Mouse (Mus musculus) forebrain, embryonic 11.5 days (tissue): ENCODE measurements around the gene Nicn1. TPM values are rescaled to one million over a fixed set of nuclear protein-coding genes. Genes with fewer than 3 reads are reported as not detected.
A peak's percentile ranks its signal among the peaks of the same experiment; 100 is the strongest.

Source experiments
- ATAC-seq: fragments of 200-750 bp; cut with Nextera tagmentation; replicated peaks from 2 replicates; pipeline ENCODE4 v1.8.0; 2017; ENCODE audit warnings: moderate TSS enrichment; ENCODE audit not compliant: low FRiP score
- DNase-seq: peaks from one replicate; pipeline ENCODE4 v3.0.0-alpha.2; 2017; ENCODE audit warnings: low spot score
- H3K27ac ChIP-seq: fragments of 300-500 bp; sonication (generic); 2 replicates; pipeline ENCODE4 v1.5.1; 2014; ENCODE audit warnings: low read depth, low read length
- H3K27me3 ChIP-seq: fragments of 300-500 bp; sonication (generic); 2 replicates; pipeline ENCODE4 v1.6.1; 2014; ENCODE audit warnings: mild to moderate bottlenecking, low read length, mixed read lengths; ENCODE audit not compliant: control insufficient read depth, insufficient read depth
- H3K36me3 ChIP-seq: fragments of 300-500 bp; sonication (generic); 2 replicates; pipeline ENCODE4 v1.6.1; 2014; ENCODE audit warnings: mild to moderate bottlenecking, low read length, moderate library complexity, mixed read lengths; ENCODE audit not compliant: control insufficient read depth, insufficient read depth
- H3K4me1 ChIP-seq: fragments of 300-500 bp; sonication (generic); replicated peaks from 2 replicates; pipeline ENCODE4 v1.6.1; 2014; ENCODE audit warnings: low read length, mixed read lengths; ENCODE audit not compliant: control insufficient read depth, insufficient read depth
- H3K4me2 ChIP-seq: fragments of 300-500 bp; sonication (generic); 2 replicates; pipeline ENCODE4 v1.6.1; 2014; ENCODE audit warnings: low read depth, mild to moderate bottlenecking, low read length, moderate library complexity, mixed read lengths; ENCODE audit not compliant: severe bottlenecking
- H3K4me3 ChIP-seq: fragments of 300-500 bp; sonication (generic); 2 replicates; pipeline ENCODE4 v1.5.1; 2014; ENCODE audit warnings: low read depth, low read length
- H3K9ac ChIP-seq: fragments of 300-500 bp; sonication (generic); 2 replicates; pipeline ENCODE4 v1.6.1; 2014; ENCODE audit warnings: low read length
- H3K9me3 ChIP-seq: fragments of 300-500 bp; sonication (generic); 2 replicates; pipeline ENCODE4 v1.6.1; 2016; ENCODE audit warnings: low read length, mixed read lengths; ENCODE audit not compliant: control insufficient read depth
- WGBS: fragments of 180-500 bp; shearing (Covaris S2); extraction: QIAGEN DNeasy Blood & Tissue Kit; methylation state at CpG from one replicate; pipeline ENCODE4 v1.1.7; 2014; 5-methylcytosine and 5-hydroxymethylcytosine counted together
- polyA plus RNA-seq: library from polyadenylated mRNA; unstranded; fragments of >200 nt; fragmentation: Nextera tagmentation; extraction: Ambion mirVana; gene quantifications from 2 replicates; pipeline ENCODE4 v1.2.1, GENCODE M21; 2014

Gene Nicn1
- 46.8 and 61.8 TPM in 2 replicates for polyA plus RNA-seq

DNA sequence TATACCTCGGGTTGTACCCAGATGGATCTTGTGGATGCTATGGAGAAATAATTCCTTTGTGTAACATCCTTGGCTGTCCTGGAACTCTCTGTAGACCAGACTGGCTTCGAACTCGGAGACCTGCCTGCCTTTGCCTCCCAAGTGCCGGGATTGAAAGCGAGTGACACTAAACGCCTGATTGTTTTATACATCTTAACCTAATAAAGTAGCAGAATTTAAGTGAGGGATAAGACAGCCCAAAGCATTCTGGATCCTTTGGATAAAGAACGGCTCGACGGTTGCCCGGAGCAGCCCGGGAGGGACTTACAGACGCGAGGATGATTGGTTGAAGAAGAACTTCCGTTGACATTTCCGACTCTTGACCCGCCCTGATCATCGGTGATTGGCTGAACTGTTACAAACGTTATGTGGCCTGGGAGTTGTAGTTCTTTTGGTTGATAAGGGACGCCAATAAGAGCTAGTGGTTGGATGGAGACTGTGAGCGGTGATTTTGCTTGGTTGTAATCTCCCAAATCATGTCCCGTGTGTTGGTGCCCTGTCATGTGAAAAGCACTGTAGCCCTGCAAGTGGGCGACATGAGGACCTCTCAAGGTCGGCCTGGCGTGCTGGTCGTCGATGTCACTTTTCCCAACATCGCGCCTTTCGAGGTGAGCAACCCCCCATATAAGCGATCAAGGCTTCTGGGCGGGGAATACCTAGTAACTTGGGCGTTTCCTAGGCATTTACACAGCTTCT, at the start of gene Nicn1:
Gene Nicn1, plus strand, starts transcription at position 414 of the 735 bp plus-strand sequence.
- H3K4me1 ChIP-seq = peaks cover 4% of the 10 kb centered on the region; the same call in 1 of the 2 replicates
- DNase-seq = peak; percentile 89
- no peaks in the 10 kb centered on the region for H3K36me3 ChIP-seq
- peak; percentile 96 for ATAC-seq
- H3K27me3 ChIP-seq = no peaks in the 10 kb centered on the region
- WGBS = under 1% methylated on average over 32 of the region's 32 CpGs
- H3K9ac ChIP-seq = peak within 1 kb of the TSS; percentile 66
- peak within 1 kb of the TSS; percentile 45 for H3K4me3 ChIP-seq
- no peaks in the 10 kb centered on the region for H3K9me3 ChIP-seq
- peak within 1 kb of the TSS; percentile 81; the same call in 1 of the 2 replicates for H3K27ac ChIP-seq
- peak within 1 kb of the TSS; percentile 62 for H3K4me2 ChIP-seq

GRCm38 (mm10) chr9:108244540-108244939, 45.7 kb upstream of the Nicn1 start:
- WGBS = 96% methylated on average over 3 of the region's 3 CpGs
- DNase-seq (no peak), ATAC-seq (no peak)
- Histone ChIP-seq H3K36me3 (no peaks in the 10 kb centered on the region; the same call in 1 of the 2 replicates), H3K9ac (no peak overlapping the region), H3K27me3 (no peaks in the 10 kb centered on the region), H3K4me1 (no peaks in the 10 kb centered on the region), H3K9me3 (no peaks in the 10 kb centered on the region), H3K4me2 (no peak overlapping the region), H3K27ac (no peak overlapping the region), H3K4me3 (no peak overlapping the region)

DNA sequence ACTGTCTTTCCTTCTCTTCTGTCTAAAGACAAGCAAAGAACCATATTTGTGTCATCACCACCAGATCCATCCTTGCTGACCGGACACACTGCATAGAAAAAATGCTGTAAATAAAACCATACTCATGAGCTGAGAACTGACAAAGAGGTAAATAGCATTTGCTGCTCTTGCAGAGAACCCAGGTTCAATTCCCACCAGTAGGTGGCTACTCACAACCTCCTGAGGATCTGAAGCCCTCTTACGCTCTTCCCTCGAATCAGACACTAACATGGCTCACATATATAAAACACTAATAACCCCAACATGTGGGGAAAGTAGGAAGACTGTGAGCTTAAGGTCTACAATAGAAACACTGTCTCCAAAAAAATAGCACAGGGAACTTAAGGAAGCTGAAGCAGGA, 45.2 kb upstream of the Nicn1 start:
- DNase-seq (no peak), ATAC-seq (no peak)
- Histone ChIP-seq H3K9me3 (no peaks in the 10 kb centered on the region), H3K9ac (no peak overlapping the region), H3K4me3 (no peak overlapping the region), H3K4me1 (no peaks in the 10 kb centered on the region), H3K36me3 (no peaks in the 10 kb centered on the region; the same call in 1 of the 2 replicates), H3K27ac (no peak overlapping the region), H3K4me2 (no peak overlapping the region), H3K27me3 (no peaks in the 10 kb centered on the region)
- 88% methylated on average over 3 of the region's 3 CpGs for WGBS

DNA sequence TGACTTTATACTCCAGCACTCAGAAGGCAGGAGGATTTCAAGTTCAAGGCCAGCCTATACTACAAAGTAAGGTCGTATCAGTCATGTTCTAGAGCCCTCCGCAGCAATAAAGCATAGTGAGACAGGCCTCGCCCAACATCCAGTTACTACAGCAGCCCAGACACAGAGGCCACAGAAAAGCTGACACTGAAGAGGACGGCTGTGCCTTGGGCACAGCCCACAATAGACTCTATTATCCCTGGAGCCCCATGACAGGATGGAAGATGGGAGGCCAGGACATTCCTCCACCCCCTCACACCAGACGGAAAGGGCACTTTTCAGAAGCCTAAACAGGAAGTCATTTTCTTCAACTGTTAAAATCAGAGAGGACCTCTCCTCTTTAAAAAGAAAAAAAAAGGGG, 41.3 kb upstream of the Nicn1 start:
- H3K9me3 ChIP-seq = no peaks in the 10 kb centered on the region
- no peak overlapping the region for H3K4me3 ChIP-seq
- no peak for DNase-seq
- no peak overlapping the region for H3K9ac ChIP-seq
- no peaks in the 10 kb centered on the region for H3K4me1 ChIP-seq
- WGBS = 71% methylated on average over 5 of the region's 5 CpGs
- no peaks in the 10 kb centered on the region; the same call in 1 of the 2 replicates for H3K36me3 ChIP-seq
- H3K4me2 ChIP-seq = no peak overlapping the region
- no peaks in the 10 kb centered on the region for H3K27me3 ChIP-seq
- no peak overlapping the region for H3K27ac ChIP-seq
- no peak for ATAC-seq

DNA sequence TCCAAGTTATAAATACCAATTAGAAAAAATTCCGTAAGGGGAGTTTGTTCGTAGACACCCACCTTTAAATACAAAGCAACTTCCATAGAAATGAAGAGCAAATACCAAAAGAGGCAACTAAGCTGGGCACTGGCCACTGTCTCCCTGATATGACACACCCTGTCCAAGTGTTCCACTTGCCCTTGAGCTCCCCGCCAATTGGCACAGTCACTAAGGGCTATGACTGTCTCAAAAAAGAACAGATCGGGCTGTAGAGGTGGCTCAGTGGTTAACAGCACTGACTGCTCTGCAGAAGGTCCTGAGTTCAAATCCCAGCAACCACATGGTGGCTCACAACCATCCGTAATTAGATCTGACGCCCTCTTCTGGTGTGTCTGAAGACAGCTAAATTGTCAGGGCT, 38.4 kb upstream of the Nicn1 start:
- H3K4me2 ChIP-seq = no peak overlapping the region
- WGBS = 95% methylated on average over 6 of the region's 6 CpGs
- H3K9ac ChIP-seq = no peak overlapping the region
- no peak overlapping the region for H3K27ac ChIP-seq
- H3K4me3 ChIP-seq = no peak overlapping the region
- no peaks in the 10 kb centered on the region for H3K27me3 ChIP-seq
- H3K36me3 ChIP-seq = no peaks in the 10 kb centered on the region
- DNase-seq (no peak), ATAC-seq (no peak)
- no peaks in the 10 kb centered on the region for H3K4me1 ChIP-seq
- no peaks in the 10 kb centered on the region for H3K9me3 ChIP-seq

- Histone ChIP-seq H3K27me3 (no peaks in the 10 kb centered on the region), H3K4me2 (no peak overlapping the region), H3K4me1 (no peaks in the 10 kb centered on the region), H3K36me3 (no peaks in the 10 kb centered on the region; the same call in 1 of the 2 replicates), H3K27ac (no peak overlapping the region), H3K4me3 (no peak overlapping the region), H3K9ac (no peak overlapping the region), H3K9me3 (no peaks in the 10 kb centered on the region)
- DNase-seq (no peak), ATAC-seq (no peak)
- WGBS = 97% methylated on average over 7 of the region's 7 CpGs
Observed at GRCm38 (mm10) chr9:108252766-108253165, 37.5 kb upstream of the Nicn1 start.

GRCm38 (mm10) chr9:108260526-108260925, 29.7 kb upstream of the Nicn1 start:
- Histone ChIP-seq H3K36me3 (no peaks in the 10 kb centered on the region; the same call in 1 of the 2 replicates), H3K4me1 (peaks cover 13% of the 10 kb centered on the region; the same call in 1 of the 2 replicates), H3K4me2 (no peak overlapping the region), H3K9ac (no peak overlapping the region), H3K27ac (no peak overlapping the region), H3K27me3 (no peaks in the 10 kb centered on the region), H3K4me3 (no peak overlapping the region), H3K9me3 (no peaks in the 10 kb centered on the region)
- WGBS = 89% methylated on average over 4 of the region's 4 CpGs
- no peak for ATAC-seq
- DNase-seq = no peak

DNA sequence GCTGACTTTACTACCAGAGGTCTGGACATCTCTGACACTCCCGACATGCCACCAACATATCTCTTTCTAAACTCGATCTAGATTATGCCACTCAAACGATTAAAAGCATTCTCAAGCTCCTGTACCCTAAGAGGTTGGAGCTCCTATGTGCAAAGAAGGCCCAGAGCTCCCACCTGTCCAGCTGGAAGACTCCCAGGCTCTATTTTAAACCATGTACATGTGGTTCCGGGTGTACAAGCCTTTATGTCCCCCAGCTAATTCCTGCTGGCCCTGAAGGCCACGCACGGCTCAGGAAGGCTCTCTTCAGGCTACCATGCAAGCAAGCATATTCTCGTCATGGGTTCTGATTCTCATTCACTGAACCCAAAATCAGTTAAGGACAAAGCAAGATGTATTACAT, 28.4 kb upstream of the Nicn1 start:
- Histone ChIP-seq H3K36me3 (no peaks in the 10 kb centered on the region; the same call in 1 of the 2 replicates), H3K4me3 (no peak overlapping the region), H3K27me3 (no peaks in the 10 kb centered on the region), H3K9ac (0 out of 2 replicates have a peak overlapping the region, but pooled peaks have one; percentile 1), H3K4me1 (peaks cover 13% of the 10 kb centered on the region; the same call in 1 of the 2 replicates), H3K9me3 (no peaks in the 10 kb centered on the region), H3K4me2 (peak overlapping the region; percentile 62), H3K27ac (no peak overlapping the region)
- ATAC-seq (no peak), DNase-seq (no peak)
- 80% methylated on average over 7 of the region's 7 CpGs for WGBS
